13 mouse cellular contexts compared by ENCODE assay signal in the genomic region with DNA sequence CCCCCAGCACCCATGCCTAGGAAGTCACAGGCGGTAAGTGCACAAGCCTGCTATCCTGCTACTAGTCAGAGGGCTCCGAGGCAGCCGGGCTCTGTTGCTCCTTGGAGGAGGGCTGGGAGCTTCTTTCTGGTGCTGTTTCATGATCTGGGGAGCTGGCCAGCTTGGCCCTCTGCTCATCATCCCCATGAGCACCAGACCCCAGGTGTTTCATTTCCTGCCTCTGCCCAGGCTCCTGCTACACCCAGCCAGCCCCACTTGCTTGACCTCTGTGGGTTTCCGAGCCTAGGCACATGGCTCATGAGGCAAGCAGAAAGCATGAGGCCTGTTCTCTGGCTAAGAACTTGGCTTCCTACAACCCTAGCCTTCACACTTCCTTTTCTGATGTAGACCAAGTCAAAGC.
"Had no signal": no experiment of that assay in that cellular context is flagged by ENCODE, and none has a peak within 500 bp of the region (broad histone marks: within the 10 kb centered on the region; RNA-seq: fewer than 3 reads in every experiment).

No protein-coding gene starts in this region.

- H3K27me3 ChIP-seq: limb, embryonic 15.5 days; neural tube, embryonic 15.5 days had no signal

- DNase-seq: kidney, adult 11 months; kidney, adult 9 months; kidney, postnatal 10 days; left cerebral cortex, postnatal 4 days; lung, embryonic 14.5 days; lung, postnatal 10 days; lung, postnatal 4 days; right cerebral cortex, adult 18-20 months; right cerebral cortex, postnatal 25 days; thymus, postnatal 36 days had no signal

- H3K9ac ChIP-seq: limb, embryonic 15.5 days; lung, embryonic 14.5 days; neural tube, embryonic 15.5 days had no signal

- H3K4me1 ChIP-seq: limb, embryonic 15.5 days; midbrain, embryonic 10.5 days; neural tube, embryonic 15.5 days had no signal

- H3K4me2 ChIP-seq: limb, embryonic 15.5 days; lung, embryonic 14.5 days; neural tube, embryonic 15.5 days had no signal

- H3K4me3 ChIP-seq: limb, embryonic 15.5 days; midbrain, embryonic 10.5 days; neural tube, embryonic 15.5 days had no signal

- H3K9me3 ChIP-seq: limb, embryonic 15.5 days; midbrain, embryonic 10.5 days; neural tube, embryonic 15.5 days had no signal

- H3K27ac ChIP-seq: limb, embryonic 15.5 days; midbrain, embryonic 10.5 days; neural tube, embryonic 15.5 days had no signal
